Mouse (Mus musculus): ENCODE data around the gene Clcnka. TPM values are rescaled to one million over a fixed set of nuclear protein-coding genes. Genes with fewer than 3 reads are reported as not detected.

Gene Clcnka
- polyA plus RNA-seq, 1 experiment from 2014 or later, result 0.19 TPM

- no peaks in the 10 kb centered on the region for H3K9me3 ChIP-seq (replicated peaks)
- H3K4me1 ChIP-seq, result peaks cover 25% of the 10 kb centered on the region
- WGBS, result 74% methylated on average over 8 of the region's 8 CpGs
- H3K27ac ChIP-seq, result 0 out of 2 replicates have a peak overlapping the region, but pooled peaks have one; percentile 25
- no peaks in the 10 kb centered on the region for H3K36me3 ChIP-seq
- no peaks in the 10 kb centered on the region for H3K27me3 ChIP-seq (ENCODE audit: low read depth, poor library complexity, severe bottlenecking)
- DNase-seq (ENCODE audit: low spot score), result no peak
- H3K4me3 ChIP-seq, result no peak overlapping the region
Observed at GRCm38 (mm10) chr4:141353868-141354267, 44.7 kb downstream of the Clcnka start.

GRCm38 (mm10) chr4:141352986-141353385, 45.5 kb downstream of the Clcnka start:
- Histone ChIP-seq H3K4me1 (peaks cover 29% of the 10 kb centered on the region), H3K9me3 (replicated peaks) (no peaks in the 10 kb centered on the region), H3K36me3 (no peaks in the 10 kb centered on the region), H3K4me3 (no peak overlapping the region), H3K27ac (no peak overlapping the region), H3K27me3 (ENCODE audit: low read depth, poor library complexity, severe bottlenecking) (no peaks in the 10 kb centered on the region)
- no peak for DNase-seq (ENCODE audit: low spot score)
- WGBS, result 82% methylated on average over 5 of the region's 5 CpGs

- Histone ChIP-seq H3K27ac (no peak overlapping the region), H3K27me3 (ENCODE audit: low read depth, poor library complexity, severe bottlenecking) (no peaks in the 10 kb centered on the region), H3K4me3 (no peak overlapping the region), H3K9me3 (replicated peaks) (no peaks in the 10 kb centered on the region), H3K4me1 (peaks cover 37% of the 10 kb centered on the region), H3K36me3 (no peaks in the 10 kb centered on the region)
- DNase-seq (ENCODE audit: low spot score), result no peak
- 61% methylated on average over 7 of the region's 7 CpGs for WGBS
Observed at GRCm38 (mm10) chr4:141351972-141352371, 46.6 kb downstream of the Clcnka start.

- no peak for DNase-seq (ENCODE audit: low spot score)
- no peaks in the 10 kb centered on the region for H3K9me3 ChIP-seq (replicated peaks)
- H3K27ac ChIP-seq, result peak overlapping the region; percentile 21; the same call in 1 of the 2 replicates
- no peak overlapping the region for H3K4me3 ChIP-seq
- peaks cover 37% of the 10 kb centered on the region for H3K4me1 ChIP-seq
- H3K27me3 ChIP-seq (ENCODE audit: low read depth, poor library complexity, severe bottlenecking), result no peaks in the 10 kb centered on the region
- no peaks in the 10 kb centered on the region for H3K36me3 ChIP-seq
- WGBS, result 86% methylated on average over 12 of the region's 12 CpGs
Observed at GRCm38 (mm10) chr4:141350015-141350414, 48.5 kb downstream of the Clcnka start.

GRCm38 (mm10) chr4:141348616-141349015, 49.9 kb downstream of the Clcnka start:
- no peaks in the 10 kb centered on the region for H3K27me3 ChIP-seq (ENCODE audit: low read depth, poor library complexity, severe bottlenecking)
- no peaks in the 10 kb centered on the region for H3K36me3 ChIP-seq
- H3K27ac ChIP-seq, result 0 out of 2 replicates have a peak overlapping the region, but pooled peaks have one; percentile 21
- H3K4me3 ChIP-seq, result no peak overlapping the region
- no peak for DNase-seq (ENCODE audit: low spot score)
- 80% methylated on average over 11 of the region's 11 CpGs for WGBS
- H3K9me3 ChIP-seq (replicated peaks), result no peaks in the 10 kb centered on the region
- peaks cover 33% of the 10 kb centered on the region for H3K4me1 ChIP-seq

DNA sequence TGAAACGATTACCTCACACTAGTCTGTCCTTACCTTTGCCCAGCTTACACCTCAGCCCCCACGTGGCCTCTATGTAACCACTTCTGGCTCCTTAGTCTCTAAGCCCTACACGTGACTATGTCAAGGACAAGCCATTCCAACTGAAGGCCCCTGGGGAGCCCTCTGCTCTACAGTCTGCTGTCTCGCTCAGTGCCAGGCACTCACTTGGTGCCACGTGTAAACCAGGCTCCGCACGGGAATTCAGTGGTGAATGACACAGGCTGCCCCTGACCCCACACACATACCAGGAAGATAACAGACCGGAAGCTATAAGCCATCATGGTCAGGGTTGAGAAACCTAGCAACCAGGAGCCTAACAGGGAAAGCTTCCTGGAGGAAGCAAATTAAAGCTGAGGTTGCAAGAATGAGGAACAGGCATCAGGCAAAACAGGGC, 51.1 kb downstream of the Clcnka start:
- Histone ChIP-seq H3K36me3 (no peaks in the 10 kb centered on the region), H3K9me3 (replicated peaks) (no peaks in the 10 kb centered on the region), H3K27me3 (ENCODE audit: low read depth, poor library complexity, severe bottlenecking) (no peaks in the 10 kb centered on the region), H3K4me1 (peaks cover 27% of the 10 kb centered on the region), H3K27ac (no peak overlapping the region), H3K4me3 (no peak overlapping the region)
- 75% methylated on average over 8 of the region's 8 CpGs for WGBS
- no peak for DNase-seq (ENCODE audit: low spot score)

GRCm38 (mm10) chr4:141345219-141345618, 53.3 kb downstream of the Clcnka start:
- peaks cover 36% of the 10 kb centered on the region for H3K4me1 ChIP-seq
- H3K9me3 ChIP-seq (replicated peaks), result no peaks in the 10 kb centered on the region
- 91% methylated on average over 12 of the region's 12 CpGs for WGBS

GRCm38 (mm10) chr4:141343515-141343914, 55.0 kb downstream of the Clcnka start:
- no peak overlapping the region for H3K4me3 ChIP-seq
- 83% methylated on average over 7 of the region's 7 CpGs for WGBS
- no peak for DNase-seq (ENCODE audit: low spot score)
- H3K4me1 ChIP-seq, result peaks cover 46% of the 10 kb centered on the region
- H3K27ac ChIP-seq, result no peak overlapping the region
- H3K9me3 ChIP-seq (replicated peaks), result no peaks in the 10 kb centered on the region
- H3K27me3 ChIP-seq (ENCODE audit: low read depth, poor library complexity, severe bottlenecking), result peaks cover 18% of the 10 kb centered on the region; the same call in 1 of the 2 replicates
- no peaks in the 10 kb centered on the region for H3K36me3 ChIP-seq

More at GRCm38 (mm10) chr4:141345219-141345618, 53.3 kb downstream of the Clcnka start:
- no peak overlapping the region for H3K4me3 ChIP-seq
- DNase-seq (ENCODE audit: low spot score), result no peak
- H3K27me3 ChIP-seq (ENCODE audit: low read depth, poor library complexity, severe bottlenecking), result 0 out of 2 replicates have a peak, but pooled peaks cover 9% of the 10 kb centered on the region
- H3K27ac ChIP-seq, result no peak overlapping the region
- H3K36me3 ChIP-seq, result no peaks in the 10 kb centered on the region

DNA sequence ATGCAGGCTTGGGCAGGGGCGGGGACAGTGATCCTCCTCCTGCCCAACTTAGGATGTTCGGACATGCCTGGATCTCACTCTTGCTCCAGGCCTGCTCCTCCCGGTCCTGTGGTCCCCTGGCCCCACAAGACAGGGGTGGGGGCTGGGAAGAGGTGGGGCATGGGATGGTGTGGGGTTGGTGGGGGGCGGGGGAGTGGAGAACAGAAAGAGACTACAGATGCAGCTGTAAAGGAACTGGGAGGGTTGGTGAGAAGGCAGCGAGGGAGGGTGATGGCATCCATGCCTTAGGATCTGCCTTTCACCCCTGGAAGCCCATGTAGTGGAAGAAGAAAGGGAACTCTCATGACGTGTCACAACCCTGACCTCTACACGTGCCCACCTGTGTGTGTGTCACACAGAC, 57.0 kb downstream of the Clcnka start:
- peaks cover 46% of the 10 kb centered on the region for H3K4me1 ChIP-seq
- H3K36me3 ChIP-seq, result no peaks in the 10 kb centered on the region
- DNase-seq (ENCODE audit: low spot score), result no peak
- H3K4me3 ChIP-seq, result no peak overlapping the region
- H3K27ac ChIP-seq, result peak overlapping the region; percentile 6; the same call in 1 of the 2 replicates
- H3K9me3 ChIP-seq (replicated peaks), result no peaks in the 10 kb centered on the region
- peaks cover 20% of the 10 kb centered on the region; the same call in 1 of the 2 replicates for H3K27me3 ChIP-seq (ENCODE audit: low read depth, poor library complexity, severe bottlenecking)
- 52% methylated on average over 7 of the region's 7 CpGs for WGBS

- H3K9me3 ChIP-seq (replicated peaks), result no peaks in the 10 kb centered on the region
- no peak for DNase-seq (ENCODE audit: low spot score)
- peaks cover 20% of the 10 kb centered on the region; the same call in 1 of the 2 replicates for H3K27me3 ChIP-seq (ENCODE audit: low read depth, poor library complexity, severe bottlenecking)
- 25% methylated on average over 1 of the region's 1 CpGs for WGBS
- peak overlapping the region; percentile 32 for H3K4me3 ChIP-seq
- H3K27ac ChIP-seq, result peak overlapping the region; percentile 82
- no peaks in the 10 kb centered on the region for H3K36me3 ChIP-seq
- H3K4me1 ChIP-seq, result peaks cover 72% of the 10 kb centered on the region
Observed at GRCm38 (mm10) chr4:141338853-141339252, 59.7 kb downstream of the Clcnka start.

DNA sequence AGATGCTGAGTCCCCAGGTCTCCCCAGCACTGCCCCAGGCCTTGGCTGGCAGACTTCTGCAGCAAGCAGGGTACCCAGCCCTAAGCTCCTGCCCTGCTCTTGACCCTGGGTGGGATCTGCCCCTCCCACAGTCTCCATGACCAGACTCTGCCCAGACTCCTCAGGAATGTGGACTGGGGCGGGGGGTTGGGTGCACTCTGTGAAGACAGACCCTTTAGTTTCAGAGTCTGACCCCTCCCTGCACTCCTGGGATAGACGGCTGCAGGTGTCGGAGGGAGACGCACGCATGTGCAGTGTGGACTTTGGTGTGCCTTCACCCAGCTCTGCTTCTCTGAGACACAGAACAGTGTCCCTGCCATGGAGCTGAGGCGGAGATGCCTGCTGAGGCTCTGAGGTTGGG, 60.5 kb downstream of the Clcnka start:
- no peaks in the 10 kb centered on the region for H3K36me3 ChIP-seq
- H3K27ac ChIP-seq, result peak overlapping the region; percentile 82
- no peaks in the 10 kb centered on the region for H3K9me3 ChIP-seq (replicated peaks)
- peak; percentile 67 for DNase-seq (ENCODE audit: low spot score)
- WGBS, result 23% methylated on average over 6 of the region's 6 CpGs
- H3K27me3 ChIP-seq (ENCODE audit: low read depth, poor library complexity, severe bottlenecking), result peaks cover 20% of the 10 kb centered on the region; the same call in 1 of the 2 replicates
- H3K4me1 ChIP-seq, result peaks cover 81% of the 10 kb centered on the region
- H3K4me3 ChIP-seq, result peak overlapping the region; percentile 32

DNA sequence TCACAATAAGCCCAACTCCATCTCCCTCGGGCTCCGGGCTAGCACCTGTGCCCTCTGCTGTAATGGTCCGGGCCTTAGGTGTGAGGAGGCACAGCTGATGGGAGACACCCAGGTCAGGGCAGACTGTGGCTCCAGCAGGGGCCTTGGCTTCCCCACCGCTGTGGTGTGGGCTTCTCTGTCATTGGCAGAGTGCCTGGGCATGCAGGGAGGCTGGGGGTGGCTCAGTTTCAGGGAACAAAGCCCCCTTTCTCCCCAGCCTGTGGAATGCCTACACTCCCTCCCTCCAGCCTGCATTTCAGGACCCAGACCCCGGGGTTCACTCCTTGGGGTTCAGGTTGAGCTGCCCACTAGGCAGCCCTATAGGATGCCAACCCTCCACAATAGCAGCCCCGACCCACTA, 62.3 kb downstream of the Clcnka start:
- DNase-seq (ENCODE audit: low spot score), result no peak
- Histone ChIP-seq H3K27ac (peak overlapping the region; percentile 78), H3K27me3 (ENCODE audit: low read depth, poor library complexity, severe bottlenecking) (peaks cover 16% of the 10 kb centered on the region; the same call in 1 of the 2 replicates), H3K4me1 (peaks cover 83% of the 10 kb centered on the region), H3K36me3 (no peaks in the 10 kb centered on the region), H3K9me3 (replicated peaks) (no peaks in the 10 kb centered on the region), H3K4me3 (no peak overlapping the region)
- WGBS, result 75% methylated on average over 6 of the region's 6 CpGs

DNA sequence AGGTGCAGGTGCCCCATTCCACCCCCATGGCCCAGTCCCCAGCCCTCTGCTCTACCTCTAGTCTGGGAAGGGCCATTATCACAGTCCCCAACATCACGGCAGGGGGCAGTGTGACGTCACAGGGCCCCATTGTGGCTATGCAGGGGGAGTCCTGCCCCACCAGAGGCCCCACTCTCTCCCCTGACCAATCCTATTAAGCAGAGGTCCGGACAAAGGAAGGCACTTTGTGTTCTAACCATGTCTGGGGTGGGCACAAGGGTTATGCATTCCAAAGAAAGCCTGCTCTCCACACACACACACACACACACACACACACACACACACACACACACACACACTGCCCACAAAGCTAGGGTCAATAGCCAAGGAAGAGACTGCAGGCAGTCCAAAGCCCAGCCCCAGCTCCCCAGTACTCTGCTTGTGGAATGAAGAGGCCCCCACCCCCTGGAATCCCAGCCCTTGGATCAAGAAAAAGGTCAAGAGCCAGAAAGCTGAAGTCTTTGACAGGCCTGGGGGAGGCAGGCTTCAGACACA, 63.2 kb downstream of the Clcnka start:
- H3K4me1 ChIP-seq, result peaks cover 75% of the 10 kb centered on the region
- H3K9me3 ChIP-seq (replicated peaks), result no peaks in the 10 kb centered on the region
- H3K27me3 ChIP-seq (ENCODE audit: low read depth, poor library complexity, severe bottlenecking), result peaks cover 12% of the 10 kb centered on the region; the same call in 1 of the 2 replicates
- H3K36me3 ChIP-seq, result no peaks in the 10 kb centered on the region
- DNase-seq (ENCODE audit: low spot score), result no peak
- H3K27ac ChIP-seq, result peak overlapping the region; percentile 78
- H3K4me3 ChIP-seq, result no peak overlapping the region
- 20% methylated on average over 3 of the region's 3 CpGs for WGBS

Measured in limb, embryonic 10.5 days (tissue).